Mouse (Mus musculus): ENCODE data around the gene Siah3. TPM values are rescaled to one million over a fixed set of nuclear protein-coding genes. Genes with fewer than 3 reads are reported as not detected.

The Siah3 gene
- total and polyA plus RNA-seq, 3 experiments: 0.04 to 0.29 TPM; not detected in 1

GRCm38 (mm10) chr14:75454716-75455115 is 1.1 kb upstream of the Siah3 start:
- no peak overlapping the region for H3K27ac ChIP-seq (ENCODE audit: control insufficient read depth, low read depth, low read length)
- no peak overlapping the region for H3K9ac ChIP-seq (ENCODE audit: control insufficient read depth, low read depth, low read length, poor library complexity, severe bottlenecking)
- no peaks in the 10 kb centered on the region for H3K4me1 ChIP-seq (ENCODE audit: control insufficient read depth in 1 of 2, insufficient read depth in 2 of 2, low read length in 2 of 2)
- no peaks in the 10 kb centered on the region for H3K79me2 ChIP-seq (ENCODE audit: control insufficient read depth, insufficient read depth, low read length, poor library complexity)
- H3K9me3 ChIP-seq (replicated peaks; ENCODE audit: insufficient read depth, low read length): no peaks in the 10 kb centered on the region
- no peaks in the 10 kb centered on the region for H3K36me3 ChIP-seq (ENCODE audit: control insufficient read depth in 1 of 2, insufficient read depth in 2 of 2, low read length in 2 of 2)
- H3K4me3 ChIP-seq (ENCODE audit: control insufficient read depth in 1 of 2, insufficient read depth in 1 of 2, low read depth in 2 of 2, low read length in 2 of 2): no peak overlapping the region
- H3K27me3 ChIP-seq (ENCODE audit: control insufficient read depth in 1 of 2, insufficient read depth in 2 of 2, low read length in 2 of 2): peaks cover 3 to 12% of the 10 kb centered on the region in 2 experiments; a peak in 3 of 4 replicates
- TF ChIP-seq USF1 (IDR thresholded peaks at IDR 0.05; ENCODE audit: low read depth, low read length): no peak
- no peak for TF ChIP-seq MAFK (IDR thresholded peaks at IDR 0.05; ENCODE audit: borderline replicate concordance, low read depth, low read length)
- TF ChIP-seq EP300 (IDR thresholded peaks at IDR 0.05; ENCODE audit: low read depth in 1 of 2, low read length in 2 of 2): no peak
- TF ChIP-seq SIN3A (IDR thresholded peaks at IDR 0.05; ENCODE audit: low read length): no peak
- no peak for TF ChIP-seq MYB (IDR thresholded peaks at IDR 0.05; ENCODE audit: low read depth, low read length)
- no peak for TF ChIP-seq CHD2 (IDR thresholded peaks at IDR 0.05; ENCODE audit: low read length)
- TF ChIP-seq JUND (IDR thresholded peaks at IDR 0.05; ENCODE audit: low read depth, low read length): no peak
- no peak for TF ChIP-seq POLR2A (IDR thresholded peaks at IDR 0.05; ENCODE audit: control insufficient read depth in 1 of 2, insufficient read depth in 1 of 2, low read depth in 1 of 2, low read length in 2 of 2, poor library complexity in 1 of 2)
- DNase-seq (ENCODE audit: low read depth, low spot score): peak; percentile 9

DNA sequence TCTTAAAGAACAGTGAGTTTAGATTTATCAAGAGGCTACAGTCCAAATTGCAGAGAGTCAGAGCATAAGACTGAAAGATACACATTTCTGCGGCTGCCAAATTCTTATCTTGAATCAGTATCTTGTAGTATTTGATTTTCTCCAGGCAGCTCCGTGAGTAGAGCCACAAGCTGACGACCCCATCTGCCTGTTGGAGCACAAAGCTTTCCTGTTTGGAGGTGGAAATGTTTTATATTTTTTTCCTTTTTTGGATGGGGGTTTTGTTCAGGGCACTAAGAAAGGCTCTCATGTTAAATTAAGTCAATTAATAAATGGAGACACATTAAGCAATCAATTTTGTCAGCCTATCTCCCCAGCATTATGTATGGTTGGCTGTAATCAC is 430 bp upstream of the Siah3 start:
- Histone ChIP-seq H3K36me3 (ENCODE audit: control insufficient read depth in 1 of 2, insufficient read depth in 2 of 2, low read length in 2 of 2) (no peaks in the 10 kb centered on the region), H3K27ac (ENCODE audit: control insufficient read depth, low read depth, low read length) (no peak overlapping the region), H3K4me1 (ENCODE audit: control insufficient read depth in 1 of 2, insufficient read depth in 2 of 2, low read length in 2 of 2) (no peaks in the 10 kb centered on the region), H3K27me3 (ENCODE audit: control insufficient read depth in 1 of 2, insufficient read depth in 2 of 2, low read length in 2 of 2) (peaks cover 3 to 12% of the 10 kb centered on the region in 2 experiments; a peak in 3 of 4 replicates), H3K9ac (ENCODE audit: control insufficient read depth, low read depth, low read length, poor library complexity, severe bottlenecking) (no peak overlapping the region), H3K4me3 (ENCODE audit: control insufficient read depth in 1 of 2, insufficient read depth in 1 of 2, low read depth in 2 of 2, low read length in 2 of 2) (no peak overlapping the region), H3K79me2 (ENCODE audit: control insufficient read depth, insufficient read depth, low read length, poor library complexity) (no peaks in the 10 kb centered on the region), H3K9me3 (replicated peaks; ENCODE audit: insufficient read depth, low read length) (no peaks in the 10 kb centered on the region)
- no peak for DNase-seq (ENCODE audit: low read depth, low spot score)
- TF ChIP-seq TAL1 (IDR thresholded peaks at IDR 0.05; ENCODE audit: low read length) (no peak), CTCF (IDR thresholded peaks at IDR 0.05 in 2 of 3, conservative IDR thresholded peaks at IDR 0.05 in 1 of 3; ENCODE audit: control insufficient read depth in 1 of 3, insufficient read depth in 1 of 3, low read depth in 2 of 3, low read length in 3 of 3, poor library complexity in 1 of 3, severe bottlenecking in 1 of 3) (no peak), MAFK (IDR thresholded peaks at IDR 0.05; ENCODE audit: borderline replicate concordance, low read depth, low read length) (no peak), MAX (IDR thresholded peaks at IDR 0.05; ENCODE audit: low read length) (no peak), POLR2A (IDR thresholded peaks at IDR 0.05; ENCODE audit: control insufficient read depth in 1 of 2, insufficient read depth in 1 of 2, low read depth in 1 of 2, low read length in 2 of 2, poor library complexity in 1 of 2) (no peak)

DNA sequence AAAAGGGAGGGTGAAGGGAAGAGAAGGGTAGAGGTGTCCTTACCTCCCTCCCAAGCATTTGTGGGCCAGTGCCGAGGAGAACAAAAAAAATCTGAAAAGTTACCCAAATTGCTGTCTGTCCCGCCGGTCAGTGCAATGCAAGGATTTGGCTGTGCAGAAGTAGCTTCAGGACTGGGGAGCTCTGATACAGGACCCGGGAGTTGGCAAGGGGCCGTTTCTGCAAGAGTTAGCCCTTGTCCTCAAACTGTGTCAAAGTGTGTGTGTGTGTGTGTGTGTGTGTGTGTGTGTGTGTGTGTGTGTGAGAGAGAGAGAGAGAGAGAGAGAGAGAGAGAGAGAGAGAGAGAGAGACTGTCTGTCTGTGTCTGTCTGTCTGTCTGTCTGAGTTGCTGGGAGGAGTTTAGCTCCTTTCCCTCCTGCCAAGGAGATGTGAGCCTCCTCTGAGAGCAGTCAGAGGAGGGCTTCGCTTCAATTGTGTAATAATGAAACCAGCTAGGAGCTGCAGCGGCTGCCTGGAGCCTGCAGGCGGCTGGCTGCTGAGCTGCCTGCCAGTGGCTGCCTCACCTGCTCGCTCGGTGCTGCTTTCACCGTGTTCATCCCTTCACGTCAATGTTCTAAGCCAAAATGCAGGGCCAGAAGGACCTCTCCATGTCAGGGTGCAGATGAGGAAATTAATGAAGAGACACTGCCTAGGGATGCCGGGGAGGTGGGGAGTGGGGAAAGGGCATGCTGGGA is 873 bp downstream of the Siah3 start:
- DNase-seq (ENCODE audit: low read depth, low spot score): no peak
- Histone ChIP-seq H3K9me3 (replicated peaks; ENCODE audit: insufficient read depth, low read length) (no peaks in the 10 kb centered on the region), H3K27ac (ENCODE audit: control insufficient read depth, low read depth, low read length) (no peak overlapping the region), H3K79me2 (ENCODE audit: control insufficient read depth, insufficient read depth, low read length, poor library complexity) (no peaks in the 10 kb centered on the region), H3K4me3 (ENCODE audit: control insufficient read depth in 1 of 2, insufficient read depth in 1 of 2, low read depth in 2 of 2, low read length in 2 of 2) (no peak overlapping the region), H3K9ac (ENCODE audit: control insufficient read depth, low read depth, low read length, poor library complexity, severe bottlenecking) (no peak overlapping the region), H3K36me3 (ENCODE audit: control insufficient read depth in 1 of 2, insufficient read depth in 2 of 2, low read length in 2 of 2) (no peaks in the 10 kb centered on the region), H3K27me3 (ENCODE audit: control insufficient read depth in 1 of 2, insufficient read depth in 2 of 2, low read length in 2 of 2) (peaks cover 3 to 9% of the 10 kb centered on the region in 2 experiments), H3K4me1 (ENCODE audit: control insufficient read depth in 1 of 2, insufficient read depth in 2 of 2, low read length in 2 of 2) (no peaks in the 10 kb centered on the region)
- no peak for TF ChIP-seq CHD1 (IDR thresholded peaks at IDR 0.05; ENCODE audit: low read depth, low read length)
- no peak for TF ChIP-seq TAL1 (IDR thresholded peaks at IDR 0.05; ENCODE audit: low read length)

Measured in MEL (cell line).